Mouse (Mus musculus): Measurements from ENCODE around the gene Setx. TPM values are rescaled to one million over a fixed set of nuclear protein-coding genes. Genes with fewer than 3 reads are reported as not detected.

The Setx gene
- polyA plus RNA-seq (2014; fragmentation: Illumina TruSeq; extraction: RNeasy Lipid Tissue Mini Kit (QIAGEN cat#74804); ENCODE audit: low read depth, low replicate concordance): 8.8 TPM

DNA sequence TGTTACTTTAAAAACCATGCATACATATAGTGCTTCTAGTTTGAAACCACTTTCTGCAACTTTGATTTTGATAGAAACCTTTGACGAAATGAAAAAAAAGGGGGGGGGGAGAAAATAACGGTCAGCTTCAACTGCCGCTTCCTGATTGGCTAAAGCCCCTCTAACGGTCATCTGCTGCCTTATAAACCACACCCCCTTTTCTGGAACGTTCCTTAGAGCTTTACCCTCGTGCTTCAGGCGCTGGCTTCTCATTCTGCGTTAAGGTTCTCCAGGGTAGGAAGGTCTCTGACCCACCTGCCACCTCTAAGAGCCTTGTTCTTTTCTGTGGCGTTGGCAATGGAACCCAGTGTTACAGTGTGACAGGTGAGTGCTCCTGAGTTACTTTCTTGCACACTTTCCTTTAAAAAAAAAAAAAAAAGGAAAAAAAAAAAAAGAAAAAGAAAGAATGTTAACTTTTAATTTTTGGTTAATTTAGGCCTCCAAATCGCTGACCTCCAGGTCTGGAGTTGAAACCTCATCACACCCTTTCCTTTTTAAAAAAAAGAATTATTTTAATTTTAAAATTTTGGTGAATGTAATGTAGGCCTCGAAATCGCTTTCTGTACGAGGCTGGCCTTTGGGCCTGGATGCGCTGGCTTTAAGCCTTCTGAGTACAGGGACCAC, at the start of gene Setx:
Setx (plus strand) TSS at position 275 of the 663 bp plus-strand sequence.

Other genes with a start within 250 kb of the Setx start
- not detected for gene Barhl1, start 207.5 kb upstream of the Setx start, polyA plus RNA-seq (2014; fragmentation: Illumina TruSeq; extraction: RNeasy Lipid Tissue Mini Kit (QIAGEN cat#74804); ENCODE audit: low read depth, low replicate concordance)
- not detected for gene Cfap77, start 69.1 kb upstream of the Setx start, polyA plus RNA-seq (2014; fragmentation: Illumina TruSeq; extraction: RNeasy Lipid Tissue Mini Kit (QIAGEN cat#74804); ENCODE audit: low read depth, low replicate concordance)
- gene Ttf1, start 63.9 kb upstream of the Setx start, polyA plus RNA-seq (2014; fragmentation: Illumina TruSeq; extraction: RNeasy Lipid Tissue Mini Kit (QIAGEN cat#74804); ENCODE audit: low read depth, low replicate concordance): 4.6 TPM
- gene Ntng2, start 128.8 kb downstream of the Setx start, polyA plus RNA-seq (2014; fragmentation: Illumina TruSeq; extraction: RNeasy Lipid Tissue Mini Kit (QIAGEN cat#74804); ENCODE audit: low read depth, low replicate concordance): not detected
- gene Med27, start 222.6 kb downstream of the Setx start, polyA plus RNA-seq (2014; fragmentation: Illumina TruSeq; extraction: RNeasy Lipid Tissue Mini Kit (QIAGEN cat#74804); ENCODE audit: low read depth, low replicate concordance): 2.9 TPM

Data from liver, adult 10 weeks (tissue).